Mouse (Mus musculus) hindbrain, embryonic 11.5 days (tissue): Measurements from ENCODE around the gene Tmprss12. TPM values are rescaled to one million over a fixed set of nuclear protein-coding genes. Genes with fewer than 3 reads are reported as not detected.
"Not testable (repeated sequence)": the region's sequence is repeated elsewhere in the genome, so short reads cannot be mapped to it uniquely, and the experiment has no call there.

Experiments used
- ATAC-seq: fragments of 200-750 bp; cut with Nextera tagmentation; 2 replicates; pipeline ENCODE4 v1.8.0; 2017; ENCODE audit warnings: mild to moderate bottlenecking, moderate TSS enrichment, moderate library complexity; ENCODE audit not compliant: low FRiP score
- DNase-seq: peaks from one replicate; pipeline ENCODE4 v3.0.0-alpha.2; 2015; ENCODE audit warnings: low spot score
- H3K27ac ChIP-seq: fragments of 300-500 bp; sonication (generic); 2 replicates; pipeline ENCODE4 v1.5.1; 2014; ENCODE audit warnings: mild to moderate bottlenecking, low read depth, low read length
- H3K27me3 ChIP-seq: fragments of 300-500 bp; sonication (generic); 2 replicates; pipeline ENCODE4 v1.6.1; 2014; ENCODE audit warnings: mild to moderate bottlenecking, low read length, moderate library complexity, mixed read lengths; ENCODE audit not compliant: control insufficient read depth, insufficient read depth
- H3K36me3 ChIP-seq: fragments of 300-500 bp; sonication (generic); 2 replicates; pipeline ENCODE4 v1.6.1; 2014; ENCODE audit warnings: mild to moderate bottlenecking, low read length, moderate library complexity, mixed read lengths; ENCODE audit not compliant: control insufficient read depth, insufficient read depth
- H3K4me1 ChIP-seq: fragments of 300-500 bp; sonication (generic); replicated peaks from 2 replicates; pipeline ENCODE4 v1.6.1; 2014; ENCODE audit warnings: low read length, mixed read lengths; ENCODE audit not compliant: control insufficient read depth, insufficient read depth
- H3K4me2 ChIP-seq: fragments of 300-500 bp; sonication (generic); replicated peaks from 2 replicates; pipeline ENCODE4 v1.6.1; 2014; ENCODE audit warnings: mild to moderate bottlenecking, low read depth, low read length
- H3K4me3 ChIP-seq: fragments of 300-500 bp; sonication (generic); 2 replicates; pipeline ENCODE4 v1.5.1; 2014; ENCODE audit warnings: low read depth, low read length
- H3K9ac ChIP-seq: fragments of 300-500 bp; sonication (generic); 2 replicates; pipeline ENCODE4 v1.6.1; 2014; ENCODE audit warnings: low read depth, low read length
- H3K9me3 ChIP-seq: fragments of 300-500 bp; sonication (generic); 2 replicates; pipeline ENCODE4 v1.6.1; 2016; ENCODE audit warnings: low read length; ENCODE audit not compliant: control insufficient read depth
- WGBS: fragments of 180-500 bp; shearing (Covaris S2); extraction: QIAGEN DNeasy Blood & Tissue Kit; methylation state at CpG from one replicate; pipeline ENCODE4 v1.1.7; 2014; 5-methylcytosine and 5-hydroxymethylcytosine counted together
- polyA plus RNA-seq: library from polyadenylated mRNA; unstranded; fragments of >200 nt; fragmentation: Nextera tagmentation; extraction: Ambion mirVana; gene quantifications from 2 replicates; pipeline ENCODE4 v1.2.1, GENCODE M21; 2014

The Tmprss12 gene
- polyA plus RNA-seq, 1 experiment from 2014 or later, result not detected

DNA sequence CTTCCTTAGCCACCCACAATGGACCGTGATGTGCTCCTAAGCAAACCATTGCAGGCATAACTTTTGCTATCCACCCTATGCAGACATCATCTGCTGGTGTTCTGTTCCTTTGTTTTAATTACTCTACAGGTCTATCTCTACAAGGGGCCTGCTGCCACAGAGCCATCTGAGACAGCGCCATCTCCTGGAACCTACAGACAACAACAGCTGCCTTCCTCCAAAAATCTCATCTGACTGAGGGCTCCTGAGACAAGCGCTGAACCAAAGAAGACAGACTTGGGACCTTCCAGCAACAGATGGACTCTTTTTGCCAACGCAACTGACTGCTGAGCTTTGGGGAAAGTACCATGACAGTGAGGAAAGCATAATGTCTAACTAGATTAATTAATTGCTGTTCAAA is 47.5 kb downstream of the Tmprss12 start:
- not testable (repeated sequence) for H3K27ac ChIP-seq, DNase-seq, H3K4me2 ChIP-seq, H3K9ac ChIP-seq, H3K27me3 ChIP-seq, H3K9me3 ChIP-seq, H3K4me1 ChIP-seq, ATAC-seq, H3K36me3 ChIP-seq, H3K4me3 ChIP-seq
- WGBS, result 63% methylated on average over 3 of the region's 4 CpGs

DNA sequence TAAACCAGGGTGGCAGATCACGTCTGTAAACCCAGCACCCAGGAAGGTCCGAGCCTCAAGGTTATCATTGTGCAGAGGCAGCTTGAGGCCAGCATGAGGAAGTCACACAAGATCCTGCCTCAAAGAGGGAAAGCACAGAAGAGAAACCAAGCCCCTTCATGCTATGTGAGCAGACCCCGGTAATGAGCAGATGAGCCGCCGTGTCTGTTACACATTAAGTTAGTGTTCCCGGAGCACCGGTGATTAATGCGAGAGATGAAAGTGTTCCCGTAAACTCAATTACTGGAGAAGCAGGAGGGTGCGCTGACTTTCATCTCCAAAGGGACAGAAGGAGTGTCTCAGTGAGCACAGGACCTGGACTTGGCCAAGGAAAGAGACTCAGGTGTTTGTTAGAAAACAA is 48.7 kb downstream of the Tmprss12 start:
- H3K9ac ChIP-seq, H3K4me2 ChIP-seq, H3K27me3 ChIP-seq, ATAC-seq, H3K27ac ChIP-seq, H3K36me3 ChIP-seq, H3K9me3 ChIP-seq, H3K4me1 ChIP-seq, H3K4me3 ChIP-seq, DNase-seq: not testable (repeated sequence)
- WGBS, result 72% methylated on average over 9 of the region's 10 CpGs

DNA sequence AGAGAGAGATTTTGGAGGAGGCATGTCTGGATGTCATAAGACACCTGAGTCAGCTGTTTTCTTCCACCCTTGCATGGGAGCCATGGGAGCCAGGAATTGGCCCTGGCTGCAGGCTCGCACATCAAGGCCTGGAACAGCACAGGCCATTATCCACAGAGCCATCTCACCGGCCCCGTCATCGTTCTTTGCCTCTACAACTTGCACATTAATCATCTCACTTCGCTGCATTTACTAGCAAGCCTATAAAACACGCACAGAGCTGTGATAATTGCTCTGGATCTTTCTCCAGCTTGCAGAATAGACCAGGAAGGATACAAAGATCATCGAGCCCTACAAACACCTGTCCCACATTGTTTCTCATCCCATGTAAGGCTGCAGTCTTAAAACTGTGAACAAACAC is 50.1 kb downstream of the Tmprss12 start:
- Histone ChIP-seq H3K9ac (no peak overlapping the region), H3K9me3 (no peaks in the 10 kb centered on the region), H3K4me1 (no peaks in the 10 kb centered on the region), H3K4me2 (no peak overlapping the region), H3K27me3 (no peaks in the 10 kb centered on the region), H3K36me3 (no peaks in the 10 kb centered on the region), H3K4me3 (no peak overlapping the region), H3K27ac (no peak overlapping the region)
- no peak for ATAC-seq
- no peak for DNase-seq
- WGBS, result 78% methylated on average over 7 of the region's 7 CpGs

DNA sequence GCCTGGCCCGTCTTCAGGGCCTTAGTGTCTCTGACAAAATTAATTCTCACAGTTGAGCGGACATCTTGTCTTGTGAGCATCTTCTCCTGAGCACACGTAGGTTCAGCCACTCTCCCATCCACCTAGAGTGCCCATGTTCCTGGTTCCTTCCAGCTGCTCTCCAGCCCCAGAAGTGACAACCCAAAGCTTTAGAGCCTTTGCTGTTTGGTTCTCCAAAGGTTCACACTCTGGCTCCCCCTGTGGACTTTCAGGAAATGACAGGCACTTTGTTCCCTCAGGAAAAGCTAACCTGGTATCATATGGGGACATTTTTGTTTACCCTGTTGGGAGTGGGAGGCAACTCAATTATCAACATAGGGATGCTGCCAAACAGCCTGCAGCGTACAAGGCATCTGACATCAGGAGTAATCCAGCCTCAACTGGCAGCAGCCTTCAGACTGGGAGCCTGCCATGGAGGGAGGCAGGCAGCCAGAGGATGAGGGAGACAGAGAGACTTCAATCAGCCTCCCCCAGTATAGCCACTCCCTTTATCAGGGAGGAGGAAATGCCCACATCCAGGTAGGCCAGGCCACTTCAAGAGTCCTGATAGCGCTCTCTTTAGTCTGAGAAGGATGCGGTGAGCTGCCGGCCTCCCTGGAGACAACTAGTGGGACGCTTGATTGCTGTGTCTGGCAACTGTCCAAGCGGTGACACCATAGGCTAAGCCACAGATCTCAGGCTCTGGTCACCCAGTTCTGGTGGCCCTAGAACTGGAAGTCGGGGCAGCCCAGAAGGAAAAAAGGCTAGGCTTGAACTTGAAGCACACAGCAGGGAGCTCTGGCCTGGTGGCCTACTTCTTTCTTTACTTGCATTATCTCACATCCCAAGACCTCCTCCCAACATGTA is 51.7 kb downstream of the Tmprss12 start:
- not testable (repeated sequence) for ATAC-seq, H3K36me3 ChIP-seq, DNase-seq, H3K9ac ChIP-seq, H3K4me2 ChIP-seq, H3K27me3 ChIP-seq, H3K4me3 ChIP-seq, H3K27ac ChIP-seq, H3K9me3 ChIP-seq, H3K4me1 ChIP-seq
- 32% methylated on average over 2 of the region's 10 CpGs for WGBS

DNA sequence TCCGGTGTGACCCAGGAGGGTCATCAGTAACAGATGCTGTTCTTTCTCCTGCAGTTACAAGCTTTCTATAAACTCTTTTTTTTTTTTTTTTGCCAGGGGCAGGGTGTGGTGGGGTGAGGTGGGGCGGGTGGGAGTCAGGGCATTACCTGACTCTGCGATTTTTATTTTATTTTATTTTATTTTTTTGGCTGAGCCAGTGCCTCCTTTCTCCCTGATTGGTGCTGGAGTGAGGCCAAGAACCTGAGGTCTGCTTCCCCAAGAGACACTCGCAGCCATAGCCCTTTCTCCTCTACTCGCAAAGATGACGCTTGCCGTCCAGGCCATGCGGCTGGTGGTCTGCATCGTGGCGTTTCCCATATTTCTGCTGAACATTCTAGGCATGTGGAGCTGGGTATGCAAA is 54.0 kb downstream of the Tmprss12 start, which contains the start of gene Mettl7a3:
TSS of gene Mettl7a3 (plus strand) at position 301 of the 400 bp plus-strand sequence.
- H3K9ac ChIP-seq, result no peak within 1 kb of the TSS
- no peak within 1 kb of the TSS for H3K27ac ChIP-seq
- no peaks in the 10 kb centered on the region for H3K9me3 ChIP-seq
- no peaks in the 10 kb centered on the region for H3K36me3 ChIP-seq
- H3K4me3 ChIP-seq, result no peak within 1 kb of the TSS
- WGBS, result 85% methylated on average over 10 of the region's 10 CpGs
- no peaks in the 10 kb centered on the region for H3K27me3 ChIP-seq
- H3K4me2 ChIP-seq, result no peak within 1 kb of the TSS
- no peaks in the 10 kb centered on the region for H3K4me1 ChIP-seq
- ATAC-seq, result no peak
- DNase-seq, result no peak

DNA sequence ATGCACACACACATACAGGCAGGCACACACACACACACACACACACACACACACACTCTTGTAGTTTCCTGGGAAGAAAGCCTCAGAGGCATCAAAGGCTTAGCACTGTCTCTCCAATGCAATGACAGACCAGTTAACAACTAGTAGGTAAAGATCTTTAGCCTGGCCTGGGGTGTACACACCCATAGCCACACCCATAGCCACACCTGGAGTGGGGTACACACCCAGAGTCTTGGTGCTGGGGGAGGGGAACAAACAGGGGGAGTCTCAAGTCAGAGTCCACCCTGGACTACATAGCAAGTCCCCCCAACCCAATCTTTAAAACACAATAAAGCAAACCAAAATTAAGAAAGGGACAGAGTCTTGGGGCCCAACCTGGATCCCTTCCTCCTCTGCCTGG is 56.7 kb downstream of the Tmprss12 start:
- not testable (repeated sequence) for H3K9ac ChIP-seq

DNA sequence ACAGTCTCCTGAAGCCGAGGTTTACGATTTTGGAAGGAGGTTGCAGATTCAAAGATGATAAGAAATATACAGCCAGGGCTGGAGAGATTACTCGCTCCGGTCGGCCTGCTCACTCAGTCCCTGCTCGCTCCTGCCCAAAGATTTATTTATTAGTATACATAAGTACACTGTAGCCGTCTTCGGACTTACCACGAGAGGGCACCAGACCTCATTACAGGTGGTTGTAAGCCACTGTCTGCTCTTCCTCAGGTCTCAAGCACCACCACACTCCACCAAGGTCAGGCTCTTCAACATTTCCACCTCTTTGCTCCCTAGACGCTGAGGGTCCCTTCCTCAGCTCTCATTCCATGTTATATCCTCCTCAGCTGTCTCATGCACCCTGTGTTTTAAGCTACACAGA is 57.2 kb downstream of the Tmprss12 start:
- not testable (repeated sequence) for H3K27me3 ChIP-seq, ATAC-seq, H3K36me3 ChIP-seq, H3K27ac ChIP-seq, H3K4me1 ChIP-seq, H3K4me2 ChIP-seq, H3K9ac ChIP-seq, H3K4me3 ChIP-seq, H3K9me3 ChIP-seq
- WGBS, result 47% methylated on average over 10 of the region's 10 CpGs
- DNase-seq, result peak; percentile 52

More for the DNA sequence above, 56.7 kb downstream of the Tmprss12 start:
- H3K4me3 ChIP-seq, H3K36me3 ChIP-seq, H3K4me2 ChIP-seq, H3K9me3 ChIP-seq, H3K27ac ChIP-seq, H3K27me3 ChIP-seq, DNase-seq, H3K4me1 ChIP-seq, ATAC-seq: not testable (repeated sequence)

DNA sequence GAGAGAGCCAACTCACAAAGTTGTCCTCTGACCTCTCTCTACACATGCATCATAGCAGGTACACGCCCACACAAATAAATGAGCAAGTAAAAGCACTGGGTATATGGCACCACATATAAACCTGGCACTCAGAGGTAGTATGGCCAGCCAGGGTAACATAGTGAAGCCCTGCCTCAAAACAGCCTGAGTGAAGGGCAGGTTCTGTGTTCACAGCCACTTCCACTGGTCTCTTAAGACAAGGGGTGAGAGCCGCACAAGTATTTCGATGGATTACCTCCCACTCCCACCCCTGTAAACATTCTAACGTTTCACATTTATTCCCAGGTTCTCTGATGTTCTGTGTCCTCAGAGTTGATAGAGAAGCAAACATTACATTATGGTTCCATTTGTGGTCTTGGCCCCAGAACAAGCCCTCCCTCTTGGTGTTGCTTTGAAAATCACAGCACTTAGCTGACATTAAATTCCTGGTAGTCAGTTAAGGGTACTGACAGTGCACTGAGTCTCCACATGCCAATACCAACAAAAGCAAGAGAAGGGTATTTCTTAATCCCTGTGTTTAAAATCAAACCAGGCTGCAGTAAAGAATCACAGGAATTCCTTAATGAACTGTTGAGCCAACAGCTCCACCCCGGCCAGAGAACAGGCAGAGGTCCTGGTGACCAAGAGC is 60.8 kb downstream of the Tmprss12 start:
- not testable (repeated sequence) for H3K9ac ChIP-seq, H3K4me2 ChIP-seq, H3K4me3 ChIP-seq, H3K27me3 ChIP-seq, H3K36me3 ChIP-seq, H3K4me1 ChIP-seq, H3K27ac ChIP-seq, H3K9me3 ChIP-seq, DNase-seq, ATAC-seq
- 75% methylated on average over 4 of the region's 5 CpGs for WGBS
